Mouse (Mus musculus) left cerebral cortex, postnatal 25 days (tissue): ENCODE measurements around the gene Hpse2. TPM values are rescaled to one million over a fixed set of nuclear protein-coding genes. Genes with fewer than 3 reads are reported as not detected.
A peak's percentile ranks its signal among the peaks of the same experiment; 100 is the strongest.

Experiments used
- DNase-seq, 2 experiments: peaks; one replicate each; pipeline ENCODE4 v3.0.0; 2022; ENCODE audit warnings: low spot score in 2 of 2, mixed read lengths in 1 of 2
- intact Hi-C: fragments of 180-260 bp; cut with DNase I; formaldehyde crosslinking; loops from one replicate; pipeline ENCODE4 v1.15.1; 2025
- total RNA-seq, 2 experiments: library from RNA; stranded (reverse); gene quantifications; 2 replicates each; pipeline ENCODE4 v1.2.3; 2021

The Hpse2 gene
- total RNA-seq, 2 experiments from 2014 or later: 0.37 TPM; not detected in 1

- no peak for DNase-seq
- intact Hi-C loops: no loop called here
These were observed 402.5 kb downstream of the Hpse2 start for GRCm38 (mm10) chr19:42985372-42986314.

GRCm38 (mm10) chr19:42980537-42980936 is 407.6 kb downstream of the Hpse2 start:
- DNase-seq: no peak
- intact Hi-C loops: no loop called here

- no peak for DNase-seq
- intact Hi-C loops: no loop called here
These were observed 410.2 kb downstream of the Hpse2 start for GRCm38 (mm10) chr19:42977938-42978337.

GRCm38 (mm10) chr19:42973740-42974139 is 414.4 kb downstream of the Hpse2 start:
- no peak for DNase-seq
- intact Hi-C loops: no loop called here

GRCm38 (mm10) chr19:42965171-42965570 is 423.0 kb downstream of the Hpse2 start:
- DNase-seq: no peak
- intact Hi-C loops: no loop called here

GRCm38 (mm10) chr19:42948114-42948636 is 440.0 kb downstream of the Hpse2 start:
- no peak for DNase-seq
- intact Hi-C loops: no loop called here

- no peak for DNase-seq
- intact Hi-C loops: no loop called here
These were observed 450.6 kb downstream of the Hpse2 start for GRCm38 (mm10) chr19:42937544-42937943.

GRCm38 (mm10) chr19:42936661-42937193 is 451.4 kb downstream of the Hpse2 start:
- intact Hi-C loops: no loop called here
- DNase-seq: no peak

- intact Hi-C loops: no loop called here
- no peak for DNase-seq
These were observed 458.5 kb downstream of the Hpse2 start for GRCm38 (mm10) chr19:42929702-42930101.

- intact Hi-C loops: no loop called here
- peak in 1 of 2 experiments; percentile 33 for DNase-seq
These were observed 459.9 kb downstream of the Hpse2 start for GRCm38 (mm10) chr19:42928271-42928670.

- intact Hi-C loops: no loop called here
These were observed 465.5 kb downstream of the Hpse2 start for GRCm38 (mm10) chr19:42922610-42923009.

GRCm38 (mm10) chr19:42913703-42914102 is 474.5 kb downstream of the Hpse2 start:
- no peak for DNase-seq
- intact Hi-C loops: loop anchor here (5.0 kb wide), 1 partner anchor 524 kb away; no protein-coding TSS in a partner anchor

More at GRCm38 (mm10) chr19:42922610-42923009, 465.5 kb downstream of the Hpse2 start:
- no peak for DNase-seq

GRCm38 (mm10) chr19:42909719-42910118 is 478.4 kb downstream of the Hpse2 start:
- intact Hi-C loops: loop anchor here (5.0 kb wide), 1 partner anchor 528 kb away; no protein-coding TSS in a partner anchor
- DNase-seq: peak; percentile 26 to 66

GRCm38 (mm10) chr19:42908553-42908952 is 479.6 kb downstream of the Hpse2 start:
- intact Hi-C loops: no loop called here
- no peak for DNase-seq

GRCm38 (mm10) chr19:42906328-42906727 is 481.8 kb downstream of the Hpse2 start:
- intact Hi-C loops: no loop called here
- DNase-seq: no peak

GRCm38 (mm10) chr19:42904726-42905125 is 483.4 kb downstream of the Hpse2 start:
- DNase-seq: no peak
- intact Hi-C loops: loop anchor here (5.0 kb wide), 1 partner anchor 107 kb away; no protein-coding TSS in a partner anchor

- intact Hi-C loops: loop anchor here (5.0 kb wide), 1 partner anchor 107 kb away; no protein-coding TSS in a partner anchor
- DNase-seq: no peak
These were observed 483.9 kb downstream of the Hpse2 start for GRCm38 (mm10) chr19:42904240-42904639.

- no peak for DNase-seq
- intact Hi-C loops: loop anchor here (5.0 kb wide), 1 partner anchor 107 kb away; no protein-coding TSS in a partner anchor
These were observed 484.3 kb downstream of the Hpse2 start for GRCm38 (mm10) chr19:42903840-42904239.

GRCm38 (mm10) chr19:42902410-42903021 is 485.6 kb downstream of the Hpse2 start:
- intact Hi-C loops: loop anchor here (5.0 kb wide), 1 partner anchor 105 kb away; no protein-coding TSS in a partner anchor

GRCm38 (mm10) chr19:42891599-42891998 is 496.6 kb downstream of the Hpse2 start:
- DNase-seq: no peak
- intact Hi-C loops: no loop called here

More at GRCm38 (mm10) chr19:42902410-42903021, 485.6 kb downstream of the Hpse2 start:
- peak; percentile 14 to 57 for DNase-seq
